Mouse (Mus musculus) liver, adult 2 months (tissue): ENCODE measurements around the gene Appbp2. TPM values are rescaled to one million over a fixed set of nuclear protein-coding genes. Genes with fewer than 3 reads are reported as not detected.

ENCODE experiments used
- DNase-seq: peaks from one replicate; pipeline ENCODE4 v3.0.0-alpha.2; 2011; ENCODE audit warnings: low read depth, low spot score; ENCODE audit errors: extremely low read depth
- H3K27ac ChIP-seq: fragments of 200-500 bp; replicated peaks from 2 replicates; pipeline ENCODE4 v1.5.1; 2012; ENCODE audit warnings: low read depth, mild to moderate bottlenecking, control low read depth, inconsistent platforms, low read length; ENCODE audit not compliant: insufficient read depth
- H3K27me3 ChIP-seq: fragments of 200-500 bp; 2 replicates; pipeline ENCODE4 v1.6.1; 2012; ENCODE audit warnings: mild to moderate bottlenecking, moderate library complexity, low read length, inconsistent platforms; ENCODE audit not compliant: control insufficient read depth, insufficient read depth
- H3K36me3 ChIP-seq: fragments of 200-500 bp; 2 replicates; pipeline ENCODE4 v1.6.1; 2012; ENCODE audit warnings: low read length, inconsistent platforms; ENCODE audit not compliant: control insufficient read depth, insufficient read depth
- H3K4me1 ChIP-seq: fragments of 200-500 bp; 2 replicates; pipeline ENCODE4 v1.6.1; 2011; ENCODE audit warnings: low read length; ENCODE audit not compliant: control insufficient read depth, insufficient read depth
- H3K4me3 ChIP-seq: fragments of 200-500 bp; 2 replicates; pipeline ENCODE4 v1.5.1; 2011; ENCODE audit warnings: low read depth, mild to moderate bottlenecking, control low read depth, low read length, moderate library complexity; ENCODE audit not compliant: insufficient read depth
- H3K79me2 ChIP-seq: fragments of 200-500 bp; 2 replicates; pipeline ENCODE4 v1.6.1; 2012; ENCODE audit warnings: inconsistent platforms, mild to moderate bottlenecking, low read length, moderate library complexity; ENCODE audit not compliant: control insufficient read depth, insufficient read depth
- H3K9ac ChIP-seq: fragments of 200-500 bp; 2 replicates; pipeline ENCODE4 v1.6.1; 2012; ENCODE audit warnings: low read depth, mild to moderate bottlenecking, control low read depth, inconsistent platforms, low read length
- CTCF ChIP-seq: fragments of 200-500 bp; IDR thresholded peaks from 2 replicates; pipeline ENCODE4 v1.5.1; 2011; ENCODE audit warnings: low read depth, low read length, control low read depth
- POLR2A ChIP-seq: fragments of 200-500 bp; IDR thresholded peaks from 2 replicates; pipeline ENCODE4 v1.6.1; 2011; ENCODE audit warnings: low read length, control low read depth; ENCODE audit not compliant: insufficient read depth; ENCODE audit errors: extremely low read depth
- WGBS: fragments of 180-500 bp; shearing (Covaris S2); methylation state at CpG from one replicate; pipeline ENCODE4 v1.1.7; 2018; 5-methylcytosine and 5-hydroxymethylcytosine counted together
- polyA plus RNA-seq: library from polyadenylated mRNA; depleted of rRNA; stranded (reverse); fragments of >200 nt; gene quantifications from 2 replicates; pipeline ENCODE4 v1.2.3, GENCODE M21; 2012
- total RNA-seq: library from RNA; depleted of rRNA; stranded (reverse); fragments of >200 nt; gene quantifications from 2 replicates; pipeline ENCODE4 v1.2.3, GENCODE M21; 2014

Gene Appbp2
- total and polyA plus RNA-seq, 2 experiments = 5.5 to 10.5 TPM

DNA sequence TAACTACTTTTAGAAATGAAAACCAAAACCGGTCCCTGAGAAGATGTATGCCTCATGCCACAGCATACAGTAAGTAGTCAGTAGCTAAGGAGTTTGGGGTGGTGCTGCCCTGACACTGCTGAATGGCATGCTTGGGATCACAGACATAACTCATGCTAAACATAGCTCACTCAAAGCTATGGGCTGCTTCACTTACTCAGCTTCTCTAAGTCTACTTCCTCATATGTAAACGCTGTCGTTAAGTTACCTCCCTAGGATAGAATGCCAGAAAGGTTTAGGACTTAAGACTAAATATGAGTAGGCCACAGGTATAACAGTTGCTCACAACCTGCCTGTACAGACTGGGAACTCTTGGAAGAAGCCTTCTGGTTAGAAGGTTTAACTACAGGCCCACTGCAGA is 20.3 kb downstream of the Appbp2 start:
- H3K27ac ChIP-seq = no peak overlapping the region
- no peak overlapping the region for H3K4me3 ChIP-seq
- H3K4me1 ChIP-seq = no peaks in the 10 kb centered on the region
- TF ChIP-seq CTCF (no peak), POLR2A (no peak)
- H3K36me3 ChIP-seq = peaks cover 34% of the 10 kb centered on the region
- H3K9ac ChIP-seq = no peak overlapping the region
- no peaks in the 10 kb centered on the region for H3K27me3 ChIP-seq
- WGBS = 91% methylated on average over 3 of the region's 3 CpGs
- DNase-seq = no peak
- peaks cover 2% of the 10 kb centered on the region; the same call in 1 of the 2 replicates for H3K79me2 ChIP-seq

DNA sequence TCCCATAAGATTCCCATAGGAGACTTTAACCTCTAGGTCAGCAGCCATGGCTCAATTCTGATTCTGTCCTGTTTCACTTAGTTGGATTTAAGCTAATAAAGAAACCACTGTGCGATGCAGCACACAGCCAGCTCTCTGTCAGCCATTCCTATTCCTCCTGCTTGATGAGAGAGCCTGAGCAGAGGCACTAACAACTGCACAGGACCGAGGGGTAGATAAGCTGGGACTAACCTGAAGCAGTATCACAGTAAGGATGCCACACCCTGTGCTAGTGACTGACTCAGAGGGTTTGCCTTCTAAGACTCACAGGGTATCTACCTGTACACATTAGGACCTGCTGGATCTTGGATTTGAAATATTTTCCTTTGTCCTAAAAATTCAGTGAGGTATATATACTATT is 21.7 kb downstream of the Appbp2 start:
- no peaks in the 10 kb centered on the region; the same call in 1 of the 2 replicates for H3K79me2 ChIP-seq
- H3K36me3 ChIP-seq = peaks cover 41% of the 10 kb centered on the region
- no peak overlapping the region for H3K4me3 ChIP-seq
- no peak for DNase-seq
- no peak overlapping the region for H3K27ac ChIP-seq
- TF ChIP-seq POLR2A = no peak
- WGBS = 91% methylated on average over 2 of the region's 2 CpGs
- no peak overlapping the region for H3K9ac ChIP-seq
- H3K27me3 ChIP-seq = no peaks in the 10 kb centered on the region
- H3K4me1 ChIP-seq = no peaks in the 10 kb centered on the region

DNA sequence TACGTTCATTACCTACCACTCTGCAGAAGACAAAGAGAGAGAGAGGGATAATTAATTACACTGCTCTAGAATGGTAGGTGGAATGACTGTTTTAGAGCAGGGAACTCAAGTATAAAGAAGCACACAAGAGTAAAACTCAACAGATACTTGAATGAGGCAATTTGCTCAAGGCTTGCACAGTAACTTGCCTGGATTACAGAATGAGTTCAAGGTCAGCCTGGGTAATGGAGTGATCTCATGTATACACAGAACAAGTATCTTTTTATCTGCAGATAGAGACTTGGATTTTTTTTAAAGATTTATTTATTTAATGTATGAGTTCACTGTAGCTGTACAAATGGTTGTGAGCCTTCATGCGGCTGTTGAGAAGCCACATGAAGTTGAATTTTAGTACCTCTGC is 23.8 kb downstream of the Appbp2 start:
- H3K79me2 ChIP-seq = no peaks in the 10 kb centered on the region
- DNase-seq = peak; percentile 26
- H3K4me3 ChIP-seq = no peak overlapping the region
- no peaks in the 10 kb centered on the region for H3K27me3 ChIP-seq
- H3K9ac ChIP-seq = no peak overlapping the region
- H3K27ac ChIP-seq = no peak overlapping the region
- no peak for TF ChIP-seq POLR2A
- no peak for TF ChIP-seq CTCF
- no peaks in the 10 kb centered on the region for H3K4me1 ChIP-seq
- 97% methylated on average over 2 of the region's 2 CpGs for WGBS
- peaks cover 50% of the 10 kb centered on the region for H3K36me3 ChIP-seq

DNA sequence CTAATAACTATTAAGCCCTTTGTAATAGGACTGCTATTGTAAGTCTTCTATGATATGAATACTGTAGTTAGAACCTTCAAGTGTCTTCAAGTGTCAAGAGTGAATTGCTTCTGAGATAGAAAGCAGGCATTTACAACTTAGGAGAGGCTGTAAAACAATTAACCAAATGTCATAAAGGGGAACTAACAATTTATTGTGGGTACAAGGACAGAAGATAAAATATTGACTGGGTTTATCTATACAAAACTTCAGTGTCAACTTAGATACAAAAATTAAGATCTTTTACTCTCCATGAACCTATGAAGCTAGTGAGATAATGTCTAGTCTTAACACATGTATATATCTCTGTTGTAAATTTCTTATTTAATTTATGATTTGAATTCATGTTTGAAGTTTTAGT is 28.7 kb downstream of the Appbp2 start:
- Histone ChIP-seq H3K9ac (no peak overlapping the region), H3K4me1 (no peaks in the 10 kb centered on the region), H3K27me3 (no peaks in the 10 kb centered on the region), H3K4me3 (no peak overlapping the region), H3K27ac (no peak overlapping the region), H3K36me3 (peaks cover 42% of the 10 kb centered on the region), H3K79me2 (no peaks in the 10 kb centered on the region)
- no peak for TF ChIP-seq CTCF
- TF ChIP-seq POLR2A = no peak
- no peak for DNase-seq

DNA sequence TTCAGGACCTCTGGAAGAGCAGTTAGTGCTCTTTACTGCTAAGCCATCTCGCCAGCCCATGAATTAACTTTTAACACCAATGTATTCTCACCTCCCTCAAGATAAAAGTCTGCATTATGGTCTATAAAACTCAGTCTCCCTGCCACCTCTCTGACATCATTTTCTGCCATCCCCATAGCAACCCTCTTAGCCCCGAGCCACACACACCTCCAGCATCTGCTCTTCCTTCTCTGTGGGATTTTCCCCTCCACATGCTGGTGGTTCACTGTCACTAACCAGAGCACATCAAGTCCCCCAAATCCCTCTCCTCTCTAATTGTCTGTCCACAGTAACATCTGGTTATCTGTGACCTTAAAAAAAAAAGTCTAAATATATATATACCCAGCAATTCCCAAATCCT is 36.0 kb downstream of the Appbp2 start:
- no peak overlapping the region for H3K4me3 ChIP-seq
- peaks cover 63% of the 10 kb centered on the region for H3K36me3 ChIP-seq
- 93% methylated on average over 2 of the region's 2 CpGs for WGBS

DNA sequence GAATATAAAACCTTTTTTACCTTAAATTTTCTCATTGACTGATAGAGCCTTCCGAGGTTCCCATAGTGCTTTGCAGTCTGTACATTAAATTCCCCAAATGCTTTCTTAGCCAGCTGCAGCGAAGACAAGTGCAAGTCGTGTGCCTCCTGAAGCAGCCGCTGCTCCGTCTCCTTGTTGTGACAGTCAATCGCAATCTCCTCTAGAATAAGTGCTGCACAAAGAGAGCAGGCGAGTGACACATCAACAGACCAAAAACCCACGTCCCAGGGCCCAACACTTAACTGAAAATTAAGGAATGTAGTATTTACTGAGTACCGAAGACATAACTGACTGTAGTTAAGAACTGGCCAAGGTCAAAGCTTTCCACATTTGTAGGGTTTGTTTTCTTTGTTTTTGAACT is 38.9 kb downstream of the Appbp2 start:
- WGBS = 92% methylated on average over 9 of the region's 9 CpGs
- Histone ChIP-seq H3K27ac (no peak overlapping the region), H3K79me2 (no peaks in the 10 kb centered on the region), H3K4me3 (no peak overlapping the region), H3K4me1 (no peaks in the 10 kb centered on the region), H3K9ac (no peak overlapping the region), H3K27me3 (no peaks in the 10 kb centered on the region), H3K36me3 (peaks cover 72% of the 10 kb centered on the region)
- no peak for TF ChIP-seq CTCF
- no peak for TF ChIP-seq POLR2A
- no peak for DNase-seq

More for the DNA sequence above, 36.0 kb downstream of the Appbp2 start:
- Histone ChIP-seq H3K9ac (no peak overlapping the region), H3K27me3 (no peaks in the 10 kb centered on the region), H3K79me2 (no peaks in the 10 kb centered on the region), H3K27ac (no peak overlapping the region), H3K4me1 (no peaks in the 10 kb centered on the region)
- TF ChIP-seq POLR2A (no peak), CTCF (no peak)
- DNase-seq = no peak
